Mouse (Mus musculus): Measurements from ENCODE around the gene Wnk2.

GRCm38 (mm10) chr13:49088874-49089273 lies 58.9 kb downstream of the Wnk2 start:
- TF ChIP-seq POLR2A (IDR thresholded peaks at IDR 0.05; ENCODE audit: insufficient read depth, low read depth, low read length) (peak; percentile 24; the same call in 1 of the 2 replicates), EP300 (IDR thresholded peaks at IDR 0.05; ENCODE audit: insufficient read depth, low read depth, low read length) (peak; percentile 97)
